Mouse (Mus musculus) gastrocnemius, postnatal 14 days (tissue): ENCODE data around the gene Prdx6b. TPM values are rescaled to one million over a fixed set of nuclear protein-coding genes. Genes with fewer than 3 reads are reported as not detected.

ENCODE experiments used
- DNase-seq: peaks from one replicate; pipeline ENCODE4 v3.0.0; 2021; ENCODE audit warnings: mixed read lengths
- intact Hi-C: fragments of 180-260 bp; cut with DNase I; formaldehyde crosslinking; loops from one replicate; pipeline ENCODE4 v1.15.1; 2025; ENCODE audit warnings: low total_unique reads
- long read RNA-seq, 2 experiments: library from polyadenylated mRNA; stranded (forward); transcript quantifications; one replicate each; pipeline ENCODE4 v2.0.0; 2021
- total RNA-seq, 2 experiments: library from RNA; stranded (reverse); gene quantifications; 2 replicates each; pipeline ENCODE4 v1.2.3; 2021

Prdx6b gene
- not detected for total RNA-seq
- long read RNA-seq, experiment 1: 0 reads
- long read RNA-seq, experiment 2: 0 reads

- DNase-seq: no peak
- intact Hi-C loops: no loop called here
Observed at GRCm38 (mm10) chr2:80292172-80292571, at the start of gene Prdx6b. Gene Prdx6b, plus strand, starts transcription at chr2:80292472.

DNA sequence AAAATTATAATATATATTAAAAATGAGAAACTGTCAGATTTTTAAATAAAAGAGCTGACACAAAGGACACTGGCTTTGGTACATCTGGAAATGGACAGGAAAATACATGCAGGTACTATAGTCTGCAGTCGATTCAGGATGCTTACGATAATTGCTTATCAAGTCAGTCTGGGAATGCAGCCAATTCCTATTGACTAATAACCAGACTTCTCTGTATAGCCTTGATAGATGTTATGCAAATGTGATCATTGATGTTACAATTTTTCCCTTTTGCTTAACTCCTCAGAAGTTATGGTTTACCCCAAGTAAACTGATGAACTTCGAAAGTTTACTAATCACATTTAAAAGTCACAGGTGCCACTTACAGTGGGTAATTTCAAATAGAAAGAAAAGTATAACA lies 44.8 kb upstream of the Prdx6b start:
- DNase-seq: no peak
- intact Hi-C loops: no loop called here

GRCm38 (mm10) chr2:80247868-80248267 lies 44.4 kb upstream of the Prdx6b start:
- no peak for DNase-seq
- intact Hi-C loops: no loop called here

- intact Hi-C loops: no loop called here
- no peak for DNase-seq
Observed at GRCm38 (mm10) chr2:80259888-80260672, 32.2 kb upstream of the Prdx6b start.

- intact Hi-C loops: loop anchor here (5.0 kb wide), 1 partner anchor 400 kb away; no protein-coding TSS in a partner anchor
Observed at GRCm38 (mm10) chr2:80266894-80267293, 25.4 kb upstream of the Prdx6b start.

GRCm38 (mm10) chr2:80268053-80268452 lies 24.2 kb upstream of the Prdx6b start:
- DNase-seq: no peak

More at GRCm38 (mm10) chr2:80266894-80267293, 25.4 kb upstream of the Prdx6b start:
- peak; percentile 49 for DNase-seq

DNA sequence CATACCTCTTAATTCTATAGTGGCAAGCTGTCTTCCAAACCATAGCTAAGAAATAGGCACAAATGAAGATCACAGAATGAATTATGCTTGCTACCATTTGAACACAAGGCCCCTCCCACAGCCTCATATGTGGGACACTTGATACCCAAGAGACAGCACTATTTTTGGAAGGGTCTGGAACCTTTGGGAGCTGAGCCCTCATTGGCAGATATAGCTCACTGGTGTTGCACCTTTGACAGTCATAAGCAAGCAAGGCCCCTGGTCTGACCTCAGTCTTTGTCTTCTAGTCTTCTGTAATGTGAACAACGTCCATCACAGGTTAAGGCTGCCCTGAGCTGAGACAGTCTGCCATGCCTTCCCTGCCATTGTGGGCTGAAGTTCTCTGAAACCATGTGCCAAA lies 20.8 kb upstream of the Prdx6b start:
- intact Hi-C loops: no loop called here

More at GRCm38 (mm10) chr2:80268053-80268452, 24.2 kb upstream of the Prdx6b start:
- intact Hi-C loops: loop anchor here (5.0 kb wide), 1 partner anchor 401 kb away; no protein-coding TSS in a partner anchor

DNA sequence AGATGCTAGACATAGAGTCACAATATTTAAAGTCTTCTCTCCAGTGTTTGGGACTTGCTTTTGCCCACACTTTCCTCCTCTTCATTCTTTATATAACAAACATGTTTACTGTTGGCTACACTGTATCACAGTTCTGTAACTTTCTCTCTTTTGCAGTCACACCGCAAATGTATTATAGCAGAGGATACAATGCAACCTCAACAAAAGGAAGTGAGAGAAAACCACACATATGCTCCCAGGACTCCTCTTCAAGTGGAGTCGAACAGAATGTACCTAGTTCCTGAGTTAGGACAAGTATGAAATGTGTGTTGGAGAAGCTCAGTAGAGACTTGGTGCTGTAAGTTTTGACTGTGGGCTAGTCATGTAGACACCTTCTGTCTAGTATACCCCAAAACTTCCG lies 19.2 kb upstream of the Prdx6b start:
- intact Hi-C loops: no loop called here

More for the DNA sequence above, 20.8 kb upstream of the Prdx6b start:
- DNase-seq: no peak

GRCm38 (mm10) chr2:80273763-80274162 lies 18.5 kb upstream of the Prdx6b start:
- intact Hi-C loops: no loop called here
- no peak for DNase-seq

More for the DNA sequence above, 19.2 kb upstream of the Prdx6b start:
- DNase-seq: no peak

DNA sequence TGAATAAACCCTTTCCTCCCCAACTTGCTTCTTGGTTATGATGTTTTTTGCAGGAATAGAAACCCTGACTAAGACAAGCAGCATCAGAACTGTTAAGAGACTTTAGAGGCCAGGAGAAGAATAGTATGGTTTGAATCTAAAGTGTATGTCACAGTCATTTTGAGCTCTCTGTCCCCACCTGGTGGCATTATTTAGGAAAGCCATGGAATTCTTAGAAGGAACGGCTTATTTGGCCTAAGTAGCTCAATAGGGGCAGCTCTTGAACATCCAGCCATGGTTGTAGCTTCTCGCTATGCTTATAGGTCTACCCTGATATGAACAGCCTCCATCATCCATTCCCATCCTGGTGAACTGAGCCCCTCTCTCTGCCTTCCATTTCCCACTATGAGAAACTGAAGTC lies 17.1 kb upstream of the Prdx6b start:
- no peak for DNase-seq
- intact Hi-C loops: no loop called here

DNA sequence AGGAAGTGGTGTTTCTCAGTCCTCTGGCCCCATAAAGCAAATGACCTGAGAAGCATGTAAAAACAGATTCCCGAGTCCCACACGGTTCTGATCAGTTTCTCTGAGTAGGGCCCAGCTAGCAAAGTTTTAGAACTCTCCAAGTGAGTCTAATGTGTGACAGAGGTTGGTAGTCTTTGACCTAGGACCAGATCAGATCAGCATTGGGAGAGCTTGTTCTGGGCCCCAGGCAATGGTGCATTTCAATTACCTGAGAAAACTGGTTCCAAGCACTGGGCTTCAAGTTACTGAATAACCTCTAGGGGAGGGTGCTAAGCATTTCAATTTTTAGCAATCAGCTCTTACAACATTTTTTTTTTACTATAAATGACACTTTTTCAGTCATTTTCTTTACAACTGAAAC lies 10.1 kb upstream of the Prdx6b start:
- intact Hi-C loops: no loop called here

DNA sequence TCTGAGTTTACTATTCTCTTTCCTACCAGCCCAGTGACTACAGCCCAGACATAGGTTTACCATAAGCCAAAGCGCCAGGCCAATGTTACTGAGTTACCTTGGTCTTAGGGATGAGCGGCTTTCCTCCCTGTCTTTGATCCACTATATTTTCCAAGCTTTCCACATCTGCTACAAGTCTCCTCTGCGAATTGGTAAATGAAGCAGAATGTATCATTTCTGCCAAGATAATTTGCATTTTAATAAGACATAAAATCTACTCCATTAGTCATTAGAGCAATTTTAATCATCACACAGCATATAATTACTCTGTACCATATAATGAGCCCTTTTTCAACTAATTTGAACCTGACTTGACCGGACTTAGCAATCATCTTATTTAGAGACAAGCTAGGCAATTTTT lies 5.9 kb upstream of the Prdx6b start:
- intact Hi-C loops: no loop called here
- DNase-seq: no peak

More for the DNA sequence above, 10.1 kb upstream of the Prdx6b start:
- no peak for DNase-seq

DNA sequence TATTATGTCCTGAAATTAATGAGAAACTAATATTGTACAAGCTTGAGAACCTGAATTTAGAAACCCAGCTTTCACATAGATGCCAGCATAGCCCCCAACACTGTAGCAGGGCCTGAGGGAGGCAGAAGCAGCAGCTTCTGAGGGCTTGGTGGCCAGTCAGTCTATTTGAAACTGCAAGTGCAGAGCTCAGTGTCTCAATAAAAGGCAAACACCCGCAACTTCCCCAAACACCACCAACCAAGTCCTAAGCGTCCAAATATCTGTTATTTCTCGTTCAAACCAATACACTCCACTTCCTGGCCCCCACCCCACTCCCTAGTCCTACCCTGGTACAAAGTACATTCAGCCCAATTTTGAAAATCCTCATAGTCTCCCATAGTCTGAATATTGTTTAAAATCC lies 6.1 kb downstream of the Prdx6b start:
- intact Hi-C loops: no loop called here
- DNase-seq: no peak

DNA sequence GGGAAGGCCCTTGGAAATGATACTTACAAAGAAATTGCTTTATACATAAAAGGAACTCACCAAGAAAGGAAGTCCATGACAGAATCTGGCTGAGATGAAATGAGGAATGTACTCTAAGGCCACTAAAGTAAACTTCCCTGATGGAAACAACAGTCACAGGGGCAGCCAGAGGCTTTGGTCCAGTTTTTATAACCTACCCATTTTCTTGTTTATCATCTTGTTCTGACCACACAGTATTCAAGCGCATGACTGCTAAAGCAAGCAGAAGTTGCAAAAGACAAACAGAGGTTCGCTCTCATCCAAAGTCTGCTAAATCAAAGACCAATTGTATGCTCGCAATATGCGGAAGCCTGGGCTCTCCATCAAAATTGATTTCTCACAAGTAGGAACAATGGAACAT lies 8.5 kb downstream of the Prdx6b start:
- intact Hi-C loops: no loop called here
- no peak for DNase-seq

DNA sequence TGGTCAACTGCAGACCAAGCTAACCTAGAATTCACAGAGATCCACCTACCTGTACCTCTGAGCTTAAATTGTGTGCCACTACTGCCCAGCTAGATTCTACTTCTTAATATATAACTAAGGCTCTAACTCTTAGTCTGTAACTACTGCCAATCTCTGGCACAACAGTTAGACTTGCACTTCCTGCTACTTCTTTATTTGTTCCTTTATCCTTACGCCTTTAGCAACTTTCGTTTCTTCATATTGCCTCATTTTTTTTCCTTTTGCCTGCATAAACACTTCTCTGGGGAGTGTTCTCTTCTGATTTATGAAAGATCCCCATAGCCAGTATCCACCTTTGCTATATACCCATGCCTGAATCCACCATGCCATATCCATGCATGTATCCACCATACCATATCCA lies 11.7 kb downstream of the Prdx6b start:
- DNase-seq: no peak
- intact Hi-C loops: no loop called here

- DNase-seq: no peak
- intact Hi-C loops: no loop called here
Observed at GRCm38 (mm10) chr2:80307701-80308100, 15.4 kb downstream of the Prdx6b start.

- intact Hi-C loops: no loop called here
- DNase-seq: no peak
Observed at GRCm38 (mm10) chr2:80309775-80310174, 17.5 kb downstream of the Prdx6b start.

GRCm38 (mm10) chr2:80310772-80311171 lies 18.5 kb downstream of the Prdx6b start:
- DNase-seq: no peak
- intact Hi-C loops: no loop called here

- no peak for DNase-seq
- intact Hi-C loops: no loop called here
Observed at GRCm38 (mm10) chr2:80311350-80311749, 19.1 kb downstream of the Prdx6b start.

- intact Hi-C loops: no loop called here
- DNase-seq: no peak
Observed at GRCm38 (mm10) chr2:80314201-80314600, 21.9 kb downstream of the Prdx6b start.

GRCm38 (mm10) chr2:80314854-80315241 lies 22.6 kb downstream of the Prdx6b start:
- intact Hi-C loops: no loop called here
- DNase-seq: no peak
